Mouse (Mus musculus) gastrocnemius, postnatal 4 days (tissue): Measurements from ENCODE around the gene Ireb2. TPM values are rescaled to one million over a fixed set of nuclear protein-coding genes. Genes with fewer than 3 reads are reported as not detected.

ENCODE experiments used
- total RNA-seq, 2 experiments: library from RNA; stranded (reverse); gene quantifications; 2 replicates each; pipeline ENCODE4 v1.2.3; 2021

Ireb2 gene
- total RNA-seq, 2 experiments from 2014 or later: 40.5 to 43.5 TPM

Other genes starting within 250 kb of the Ireb2 start
- under 1 TPM; 0.36 to 0.66 TPM for gene Acsbg1, start 201.9 kb upstream of the Ireb2 start, total RNA-seq
- gene Dnaja4, start 164.9 kb upstream of the Ireb2 start, total RNA-seq: 10 to 100 TPM; 38.7 to 49.3 TPM
- 10 to 100 TPM; 44.2 to 45.1 TPM for gene Wdr61, start 129.3 kb upstream of the Ireb2 start, total RNA-seq
- 10 to 100 TPM; 17.0 to 18.4 TPM for gene Crabp1, start 99.0 kb upstream of the Ireb2 start, total RNA-seq
- 1 to 10 TPM; 4.8 to 5.1 TPM for gene Hykk, start 53.5 kb downstream of the Ireb2 start, total RNA-seq
- gene Psma4, start 87.0 kb downstream of the Ireb2 start, total RNA-seq: 100 to 1,000 TPM; 170 to 194 TPM
- gene AY074887, start 87.2 kb downstream of the Ireb2 start, total RNA-seq: under 1 TPM in 1 of 2 experiments, not detected in 1; 0.36 TPM
- under 1 TPM; 0.22 to 0.23 TPM for gene Chrna5, start 117.1 kb downstream of the Ireb2 start, total RNA-seq
- under 1 TPM in 1 of 2 experiments, not detected in 1; 0.10 TPM for gene Chrna3, start 162.8 kb downstream of the Ireb2 start, total RNA-seq
- under 1 TPM; 0.10 to 0.20 TPM for gene Chrnb4, start 185.0 kb downstream of the Ireb2 start, total RNA-seq